Mouse (Mus musculus): Measurements from ENCODE around the gene Slc35f4. TPM values are rescaled to one million over a fixed set of nuclear protein-coding genes. Genes with fewer than 3 reads are reported as not detected.
"Not testable (repeated sequence)": the region's sequence is repeated elsewhere in the genome, so short reads cannot be mapped to it uniquely, and the experiment has no call there.

Slc35f4 gene
- polyA plus RNA-seq, 1 experiment from 2014 or later = 3.0 TPM

GRCm38 (mm10) chr14:49300981-49301619 is 224.7 kb downstream of the Slc35f4 start:
- ATAC-seq (ENCODE audit: low FRiP score) = no peak
- Histone ChIP-seq H3K27ac (no peak overlapping the region), H3K9ac (no peak overlapping the region), H3K4me1 (0 out of 2 replicates have a peak, but pooled peaks cover 9% of the 10 kb centered on the region), H3K27me3 (no peaks in the 10 kb centered on the region), H3K4me3 (no peak overlapping the region), H3K4me2 (replicated peaks) (no peak overlapping the region), H3K9me3 (replicated peaks) (no peaks in the 10 kb centered on the region), H3K36me3 (no peaks in the 10 kb centered on the region)
- 36% methylated on average over 8 of the region's 8 CpGs for WGBS

GRCm38 (mm10) chr14:49300326-49300725 is 225.5 kb downstream of the Slc35f4 start:
- Histone ChIP-seq H3K27me3 (no peaks in the 10 kb centered on the region), H3K4me2 (replicated peaks) (no peak overlapping the region), H3K4me3 (no peak overlapping the region), H3K36me3 (no peaks in the 10 kb centered on the region), H3K27ac (no peak overlapping the region), H3K4me1 (0 out of 2 replicates have a peak, but pooled peaks cover 9% of the 10 kb centered on the region), H3K9me3 (replicated peaks) (no peaks in the 10 kb centered on the region), H3K9ac (no peak overlapping the region)
- ATAC-seq (ENCODE audit: low FRiP score) = no peak
- 65% methylated on average over 8 of the region's 8 CpGs for WGBS

- peak overlapping the region; percentile 30; the same call in 1 of the 2 replicates for H3K27ac ChIP-seq
- no peaks in the 10 kb centered on the region for H3K36me3 ChIP-seq
- no peaks in the 10 kb centered on the region for H3K9me3 ChIP-seq (replicated peaks)
- no peak overlapping the region for H3K4me2 ChIP-seq (replicated peaks)
- H3K9ac ChIP-seq = no peak overlapping the region
- H3K4me1 ChIP-seq = peaks cover 10% of the 10 kb centered on the region
- H3K27me3 ChIP-seq = no peaks in the 10 kb centered on the region
- WGBS = 18% methylated on average over 4 of the region's 4 CpGs
- ATAC-seq (ENCODE audit: low FRiP score) = peak; percentile 74
- no peak overlapping the region for H3K4me3 ChIP-seq
Measured at GRCm38 (mm10) chr14:49293802-49294449, 231.9 kb downstream of the Slc35f4 start.

DNA sequence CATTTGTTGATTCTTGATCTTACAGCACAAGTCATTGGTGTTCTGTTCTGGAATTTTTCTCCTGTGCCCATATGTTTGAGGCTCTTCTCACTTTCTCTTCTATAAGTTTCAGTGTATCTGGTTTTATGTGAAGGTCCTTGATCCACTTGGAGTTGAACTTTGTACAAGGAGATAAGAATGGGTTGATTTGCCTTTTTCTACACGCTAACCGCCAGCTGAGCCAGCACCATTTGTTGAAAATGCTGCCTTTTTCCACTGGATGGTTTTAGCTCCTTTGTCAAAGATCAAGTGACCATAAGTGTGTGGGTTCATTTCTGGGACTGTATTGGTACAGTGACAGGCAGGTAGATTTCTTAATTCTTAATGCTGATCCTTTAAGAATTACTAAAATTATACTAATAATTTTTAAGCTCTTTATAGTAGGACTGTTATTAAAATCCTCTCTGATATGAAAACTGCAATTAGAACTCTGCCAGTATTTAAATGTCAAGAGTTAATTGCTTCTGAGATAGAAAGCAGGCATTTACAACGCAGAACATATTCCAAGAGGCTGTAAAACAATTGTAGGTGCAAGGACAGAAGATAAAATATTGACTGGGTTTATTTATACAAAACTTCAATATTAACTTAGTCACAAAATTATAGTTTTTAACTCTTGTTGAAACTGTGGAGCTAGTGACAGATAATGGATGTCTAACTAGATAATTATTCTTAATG is 235.7 kb downstream of the Slc35f4 start:
- no peak overlapping the region for H3K9ac ChIP-seq
- H3K4me2 ChIP-seq (replicated peaks) = no peak overlapping the region
- no peaks in the 10 kb centered on the region for H3K27me3 ChIP-seq
- H3K27ac ChIP-seq = no peak overlapping the region
- no peaks in the 10 kb centered on the region for H3K36me3 ChIP-seq
- H3K9me3 ChIP-seq (replicated peaks) = no peaks in the 10 kb centered on the region
- no peak overlapping the region for H3K4me3 ChIP-seq
- H3K4me1 ChIP-seq = peaks cover 10% of the 10 kb centered on the region
- WGBS = 89% methylated on average over 3 of the region's 3 CpGs
- ATAC-seq (ENCODE audit: low FRiP score) = no peak

GRCm38 (mm10) chr14:49283784-49284655 is 241.8 kb downstream of the Slc35f4 start:
- 84% methylated on average over 7 of the region's 7 CpGs for WGBS
- Histone ChIP-seq H3K4me2 (replicated peaks) (no peak overlapping the region), H3K27ac (no peak overlapping the region), H3K9me3 (replicated peaks) (no peaks in the 10 kb centered on the region), H3K9ac (no peak overlapping the region), H3K27me3 (no peaks in the 10 kb centered on the region), H3K36me3 (no peaks in the 10 kb centered on the region), H3K4me1 (no peaks in the 10 kb centered on the region), H3K4me3 (no peak overlapping the region)
- ATAC-seq (ENCODE audit: low FRiP score) = no peak

DNA sequence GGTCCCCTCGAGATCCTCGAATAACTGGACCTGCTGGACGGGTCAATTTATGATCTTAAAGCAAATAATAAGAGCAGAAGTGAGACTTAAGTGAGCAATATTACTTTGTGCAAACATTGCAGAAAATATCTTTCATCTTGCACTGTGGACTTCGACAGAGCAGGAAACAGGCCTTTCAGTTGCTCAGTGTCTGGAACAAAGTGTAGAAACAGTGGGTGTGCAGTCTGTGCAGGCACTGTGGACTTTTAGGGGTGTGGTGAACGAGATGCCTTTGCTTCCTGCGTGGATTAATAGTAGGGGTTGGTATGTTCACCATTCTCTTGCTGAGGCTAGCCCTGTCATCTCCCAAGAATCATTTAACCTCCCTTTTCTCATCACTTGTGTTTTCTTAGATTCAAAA is 247.0 kb downstream of the Slc35f4 start:
- Histone ChIP-seq H3K4me3 (no peak overlapping the region), H3K4me2 (replicated peaks) (no peak overlapping the region), H3K27ac (no peak overlapping the region), H3K9ac (no peak overlapping the region), H3K27me3 (no peaks in the 10 kb centered on the region), H3K36me3 (no peaks in the 10 kb centered on the region), H3K9me3 (replicated peaks) (no peaks in the 10 kb centered on the region), H3K4me1 (no peaks in the 10 kb centered on the region)
- 85% methylated on average over 6 of the region's 6 CpGs for WGBS
- ATAC-seq (ENCODE audit: low FRiP score) = no peak

DNA sequence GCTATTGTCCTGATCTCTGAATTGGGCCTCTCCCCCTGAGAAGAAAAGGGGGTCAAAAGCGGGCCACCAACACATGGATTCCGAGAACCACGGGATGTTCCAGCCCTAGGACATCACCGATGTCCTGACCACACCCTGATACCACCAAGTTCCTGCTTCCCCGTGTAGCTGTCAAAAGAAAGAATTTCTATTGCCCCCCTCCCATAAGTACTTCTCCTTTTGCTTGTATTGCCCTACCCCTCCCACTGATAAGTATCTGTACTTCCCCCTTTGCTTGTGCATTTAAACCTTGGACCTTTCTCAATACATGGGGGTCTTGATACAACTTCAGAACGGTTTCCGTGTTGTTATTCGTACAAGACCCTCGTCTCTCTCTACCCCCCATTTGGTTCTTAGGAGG is 247.4 kb downstream of the Slc35f4 start:
- H3K4me2 ChIP-seq (replicated peaks); H3K36me3 ChIP-seq; H3K27me3 ChIP-seq; H3K27ac ChIP-seq; H3K4me3 ChIP-seq; H3K4me1 ChIP-seq; H3K9ac ChIP-seq; H3K9me3 ChIP-seq (replicated peaks); ATAC-seq (ENCODE audit: low FRiP score): not testable (repeated sequence)
- WGBS = 91% methylated on average over 9 of the region's 9 CpGs

GRCm38 (mm10) chr14:49277642-49278041 is 248.2 kb downstream of the Slc35f4 start:
- Histone ChIP-seq H3K4me2 (replicated peaks) (no peak overlapping the region), H3K36me3 (no peaks in the 10 kb centered on the region), H3K27me3 (no peaks in the 10 kb centered on the region), H3K27ac (no peak overlapping the region), H3K9me3 (replicated peaks) (no peaks in the 10 kb centered on the region), H3K4me3 (no peak overlapping the region), H3K4me1 (no peaks in the 10 kb centered on the region), H3K9ac (no peak overlapping the region)
- no peak for ATAC-seq (ENCODE audit: low FRiP score)
- 81% methylated on average over 3 of the region's 3 CpGs for WGBS

DNA sequence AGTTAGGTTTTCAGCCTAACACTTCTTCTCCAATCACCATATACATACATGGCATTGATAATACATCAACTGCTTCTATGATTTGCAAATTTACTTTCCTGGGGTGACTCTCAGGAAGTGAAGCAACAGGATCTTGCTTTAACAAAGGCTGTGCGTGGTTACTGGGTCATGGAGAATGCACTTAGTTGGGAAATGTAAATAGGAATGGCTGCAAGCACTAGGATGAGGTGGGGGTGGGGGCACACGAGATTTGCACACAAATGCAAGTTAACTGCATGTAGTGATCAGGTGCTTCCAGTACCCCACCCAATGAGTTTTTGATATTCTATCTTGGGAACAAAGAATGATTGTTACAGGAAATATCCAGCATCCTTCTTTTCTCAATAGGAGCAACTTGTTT is 250.5 kb downstream of the Slc35f4 start:
- 25% methylated on average over 2 of the region's 2 CpGs for WGBS
- H3K4me2 ChIP-seq (replicated peaks) = no peak overlapping the region
- no peaks in the 10 kb centered on the region for H3K36me3 ChIP-seq
- H3K9ac ChIP-seq = no peak overlapping the region
- no peaks in the 10 kb centered on the region for H3K9me3 ChIP-seq (replicated peaks)
- H3K4me1 ChIP-seq = no peaks in the 10 kb centered on the region
- no peaks in the 10 kb centered on the region for H3K27me3 ChIP-seq
- no peak for ATAC-seq (ENCODE audit: low FRiP score)
- H3K27ac ChIP-seq = no peak overlapping the region
- H3K4me3 ChIP-seq = no peak overlapping the region

- Histone ChIP-seq H3K4me1 (no peaks in the 10 kb centered on the region), H3K9ac (no peak overlapping the region), H3K27ac (no peak overlapping the region), H3K4me3 (no peak overlapping the region), H3K4me2 (replicated peaks) (no peak overlapping the region), H3K27me3 (no peaks in the 10 kb centered on the region), H3K36me3 (no peaks in the 10 kb centered on the region), H3K9me3 (replicated peaks) (no peaks in the 10 kb centered on the region)
- 86% methylated on average over 5 of the region's 5 CpGs for WGBS
- no peak for ATAC-seq (ENCODE audit: low FRiP score)
Measured at GRCm38 (mm10) chr14:49265286-49266002, 260.4 kb downstream of the Slc35f4 start.
